Mouse (Mus musculus) small intestine, adult 2 months (tissue): ENCODE data around the gene Osbpl3.

Source experiments
- CTCF ChIP-seq: fragments of 200-500 bp; IDR thresholded peaks from 2 replicates; pipeline ENCODE4 v1.5.1; 2012; ENCODE audit warnings: low read depth, mild to moderate bottlenecking, control low read depth, inconsistent platforms, low read length, moderate library complexity, mixed read lengths; ENCODE audit not compliant: insufficient replicate concordance, insufficient read length; ENCODE audit errors: extremely low read depth
- POLR2A ChIP-seq: fragments of 200-500 bp; IDR thresholded peaks from 2 replicates; pipeline ENCODE4 v1.6.1; 2012; ENCODE audit warnings: low read depth, mild to moderate bottlenecking, control low read depth, inconsistent platforms, low read length, moderate library complexity

DNA sequence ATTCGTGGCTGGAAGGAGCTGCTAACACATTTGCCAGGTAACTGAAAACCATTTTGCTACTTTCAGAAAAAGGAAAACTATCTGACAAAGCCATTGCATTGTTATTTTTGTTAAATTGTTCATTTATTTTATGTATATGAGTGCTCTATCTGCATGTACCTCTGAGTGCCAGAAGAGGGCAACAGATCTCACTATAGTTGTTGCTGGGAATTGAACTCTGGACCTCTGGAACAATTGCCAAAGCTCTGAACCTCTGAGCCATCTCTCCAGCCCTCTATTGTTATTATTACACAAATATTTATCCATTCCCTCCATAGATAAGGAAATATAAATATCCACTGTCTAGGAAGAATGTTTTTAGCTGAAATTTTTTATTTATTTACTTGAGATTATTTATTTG is 107.4 kb downstream of the Osbpl3 start:
- no peak for TF ChIP-seq CTCF
- TF ChIP-seq POLR2A, result no peak
